ENCODE assay signal across 14 mouse cellular contexts in genomic region chr6:82806503-82806902, GRCm38 (mm10). TPM values are rescaled to one million over a fixed set of nuclear protein-coding genes. Genes with fewer than 3 reads are reported as not detected.
DNase-seq lines count a peak whose midpoint lies in the region; ATAC-seq and TF ChIP-seq lines count a peak whose summit lies in the region.
"Had no signal": no experiment of that assay in that cellular context is flagged by ENCODE, and none has a peak within 500 bp of the region (broad histone marks: within the 10 kb centered on the region; RNA-seq: fewer than 3 reads in every experiment).

No protein-coding gene starts in this region.

- H3K27me3 ChIP-seq in heart, postnatal 0 days (ENCODE audit: control insufficient read depth, insufficient read depth, low read length) = no peaks in the 10 kb centered on the region
- no peaks in the 10 kb centered on the region for H3K27me3 ChIP-seq in lung, postnatal 0 days (replicated peaks; ENCODE audit: insufficient read depth, low read length)
- H3K27me3 ChIP-seq: hindbrain, embryonic 15.5 days had no signal

- TF ChIP-seq CTCF in heart, postnatal 0 days (IDR thresholded peaks at IDR 0.05; ENCODE audit: low read depth) = no peak
- no peak for TF ChIP-seq CTCF in lung, postnatal 0 days (IDR thresholded peaks at IDR 0.05)

- H3K27ac ChIP-seq in heart, postnatal 0 days (ENCODE audit: low read depth) = no peak overlapping the region
- no peak overlapping the region for H3K27ac ChIP-seq in lung, postnatal 0 days (ENCODE audit: low read length)
- H3K27ac ChIP-seq: hindbrain, embryonic 15.5 days had no signal

- TF ChIP-seq EP300 in heart, postnatal 0 days (IDR thresholded peaks at IDR 0.05; ENCODE audit: low read depth) = no peak
- no peak for TF ChIP-seq EP300 in lung, postnatal 0 days (IDR thresholded peaks at IDR 0.05)

- DNase-seq in cerebellum, postnatal 10 days = peak; percentile 43
- no peak for DNase-seq in heart, postnatal 0 days (ENCODE audit: low spot score)
- no peak for DNase-seq in heart, postnatal 25 days (ENCODE audit: low spot score)
- peak; percentile 39 for DNase-seq in lung, postnatal 0 days (ENCODE audit: low spot score)
- no peak for DNase-seq in lung, postnatal 4 days
- peak; percentile 78 for DNase-seq in skeletal muscle tissue, adult 2 months (ENCODE audit: low read depth, low spot score)
- no peak for DNase-seq in T-cell, adult 2 months (ENCODE audit: low spot score)
- DNase-seq: cerebellum, adult 18-20 months; kidney, adult 8-10 months; thymus, adult 2 months had no signal

- intact Hi-C loops in heart, postnatal 25 days (cut with DNase I) = no loop called here

- no peaks in the 10 kb centered on the region for H3K36me3 ChIP-seq in heart, postnatal 0 days (replicated peaks; ENCODE audit: control insufficient read depth, insufficient read depth, low read length)
- no peaks in the 10 kb centered on the region for H3K36me3 ChIP-seq in lung, postnatal 0 days (ENCODE audit: insufficient read depth, low read length)
- H3K36me3 ChIP-seq: hindbrain, embryonic 15.5 days had no signal

- no peak overlapping the region for H3K4me2 ChIP-seq in heart, postnatal 0 days (ENCODE audit: low read depth, low read length)
- H3K4me2 ChIP-seq in lung, postnatal 0 days (replicated peaks; ENCODE audit: low read depth, low read length) = no peak overlapping the region
- H3K4me2 ChIP-seq: hindbrain, embryonic 15.5 days; liver, embryonic 11.5 days had no signal

- ATAC-seq in cerebellum, adult (ENCODE audit: insufficient number of reproducible peaks, low FRiP score, low TSS enrichment) = no peak
- 0 out of 2 replicates have a peak, but pooled peaks have one; percentile 33 for ATAC-seq in heart, postnatal 0 days (ENCODE audit: insufficient read depth, low read depth)
- no peak for ATAC-seq in lung, postnatal 0 days

- 0 out of 2 replicates have a peak, but pooled peaks cover 8% of the 10 kb centered on the region for H3K4me1 ChIP-seq in heart, postnatal 0 days (ENCODE audit: control insufficient read depth, insufficient read depth)
- H3K4me1 ChIP-seq in lung, postnatal 0 days (ENCODE audit: insufficient read depth, low read depth, low read length) = no peaks in the 10 kb centered on the region
- H3K4me1 ChIP-seq: hindbrain, embryonic 15.5 days had no signal

- H3K4me3 ChIP-seq in heart, postnatal 0 days (ENCODE audit: low read depth, low read length) = no peak overlapping the region
- H3K4me3 ChIP-seq in lung, postnatal 0 days (ENCODE audit: low read depth, low read length) = no peak overlapping the region
- H3K4me3 ChIP-seq: hindbrain, embryonic 15.5 days; megakaryocyte, embryonic 14.5 days had no signal

- H3K9me3 ChIP-seq in heart, postnatal 0 days (replicated peaks; ENCODE audit: control insufficient read depth, low read length) = no peaks in the 10 kb centered on the region
- H3K9me3 ChIP-seq in lung, postnatal 0 days (ENCODE audit: low read length) = no peaks in the 10 kb centered on the region
- H3K9me3 ChIP-seq: hindbrain, embryonic 15.5 days had no signal

- H3K9ac ChIP-seq in heart, postnatal 0 days (replicated peaks; ENCODE audit: low read depth, low read length) = no peak overlapping the region
- no peak overlapping the region for H3K9ac ChIP-seq in lung, postnatal 0 days (replicated peaks; ENCODE audit: low read depth)
- H3K9ac ChIP-seq: hindbrain, embryonic 15.5 days had no signal

- 55% methylated on average over 6 of the region's 6 CpGs for WGBS in heart, postnatal 0 days
- WGBS in lung, postnatal 0 days = 55% methylated on average over 6 of the region's 6 CpGs

RNA-seq across cellular contexts. Expression of gene Hk2, which starts 32.2 kb away (rescaled TPM):
- total RNA-seq in heart, postnatal 0 days (2014; rRNA removed; ENCODE audit: low replicate concordance) = 39.7 and 50.9 TPM in 2 replicates
- polyA plus RNA-seq in heart, postnatal 0 days (2015; fragmentation: Nextera tagmentation; extraction: Ambion mirVana) = 29.2 and 29.7 TPM in 2 replicates
- total RNA-seq in heart, postnatal 25 days (2021) = 100 to 1,000 TPM; 268 to 296 TPM
- polyA plus RNA-seq in lung, postnatal 0 days (2015; fragmentation: Nextera tagmentation; extraction: Ambion mirVana) = 4.8 and 5.4 TPM in 2 replicates

Comparison
In these comparisons a context has a peak if more than half of its experiments do, and no peak if none do; other contexts are left out.
1. DNase-seq: peak in cerebellum, postnatal 10 days (2 of 2), lung, postnatal 0 days (single experiment) and skeletal muscle tissue, adult 2 months (single experiment); none in heart, postnatal 0 days (single experiment), heart, postnatal 25 days (single experiment), lung, postnatal 4 days (0 of 2) and T-cell, adult 2 months (single experiment).